Comparison of ENCODE assay signal across 32 mouse cellular contexts in the genomic region with DNA sequence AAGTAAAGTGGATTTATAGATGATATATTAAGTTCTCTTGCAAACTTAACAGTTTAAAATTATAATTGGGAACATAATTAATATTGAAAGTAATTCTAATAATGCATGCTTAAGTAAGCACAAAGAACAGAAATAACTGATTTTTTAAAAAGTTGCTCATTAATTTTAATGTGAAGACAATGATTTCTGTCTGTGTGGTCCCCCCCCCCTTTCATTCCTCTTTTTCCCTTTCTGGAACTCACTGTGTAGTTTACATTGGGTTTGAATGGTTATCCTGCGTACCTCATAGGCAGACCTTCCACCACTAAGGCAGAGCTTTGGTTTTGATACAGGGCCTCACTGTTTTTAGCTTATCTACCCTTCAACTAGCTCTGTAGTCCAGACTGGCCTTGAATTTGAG.
"Had no signal": no experiment of that assay in that cellular context is flagged by ENCODE, and none has a peak within 500 bp of the region (broad histone marks: within the 10 kb centered on the region; RNA-seq: fewer than 3 reads in every experiment).

No protein-coding gene starts in this region.

- H3K4me2 ChIP-seq: limb, embryonic 12.5 days; limb, embryonic 13.5 days; limb, embryonic 15.5 days; liver, embryonic 11.5 days; liver, embryonic 12.5 days; liver, embryonic 13.5 days; liver, embryonic 15.5 days; lung, embryonic 14.5 days; lung, embryonic 15.5 days; midbrain, embryonic 11.5 days; midbrain, embryonic 12.5 days; midbrain, embryonic 13.5 days; midbrain, embryonic 15.5 days had no signal

- H3K9ac ChIP-seq: limb, embryonic 12.5 days; limb, embryonic 13.5 days; limb, embryonic 15.5 days; liver, embryonic 12.5 days; liver, embryonic 13.5 days; liver, embryonic 14.5 days; liver, embryonic 15.5 days; liver, postnatal 0 days; lung, embryonic 14.5 days; lung, embryonic 15.5 days; midbrain, embryonic 12.5 days; midbrain, embryonic 13.5 days; midbrain, embryonic 15.5 days had no signal

- ATAC-seq: liver, embryonic 12.5 days; liver, postnatal 0 days; lung, postnatal 0 days; midbrain, embryonic 13.5 days; midbrain, embryonic 15.5 days; midbrain, embryonic 16.5 days had no signal

- H3K36me3 ChIP-seq: limb, embryonic 12.5 days; limb, embryonic 13.5 days; limb, embryonic 15.5 days; liver, embryonic 12.5 days; liver, embryonic 13.5 days; liver, embryonic 15.5 days; lung, embryonic 15.5 days; midbrain, embryonic 12.5 days; midbrain, embryonic 13.5 days; midbrain, embryonic 15.5 days had no signal

- H3K27me3 ChIP-seq: limb, embryonic 12.5 days; limb, embryonic 13.5 days; limb, embryonic 15.5 days; liver, embryonic 12.5 days; liver, embryonic 13.5 days; liver, embryonic 15.5 days; lung, embryonic 15.5 days; megakaryocyte, embryonic 14.5 days; midbrain, embryonic 12.5 days; midbrain, embryonic 13.5 days; midbrain, embryonic 15.5 days had no signal

- DNase-seq: left cerebral cortex, postnatal 4 days; liver; liver, embryonic 13.5 days; liver, postnatal 0 days; lung, adult 18-20 months; lung, adult 2 months; lung, embryonic 14.5 days; lung, postnatal 10 days; lung, postnatal 14 days; lung, postnatal 36 days; lung, postnatal 4 days; midbrain, embryonic 14.5 days had no signal

- H3K9me3 ChIP-seq: limb, embryonic 10.5 days; limb, embryonic 12.5 days; limb, embryonic 13.5 days; limb, embryonic 15.5 days; liver, embryonic 12.5 days; liver, embryonic 13.5 days; liver, embryonic 15.5 days; lung, embryonic 15.5 days; megakaryocyte, embryonic 14.5 days; midbrain, embryonic 10.5 days; midbrain, embryonic 12.5 days; midbrain, embryonic 13.5 days; midbrain, embryonic 15.5 days had no signal

- H3K4me1 ChIP-seq: limb, embryonic 12.5 days; limb, embryonic 15.5 days; liver, embryonic 13.5 days; liver, embryonic 15.5 days; lung, embryonic 15.5 days had no signal

- H3K4me3 ChIP-seq: left cerebral cortex, adult 2 months; limb, embryonic 10.5 days; limb, embryonic 12.5 days; limb, embryonic 13.5 days; limb, embryonic 15.5 days; liver, embryonic 12.5 days; liver, embryonic 13.5 days; liver, embryonic 15.5 days; lung, embryonic 15.5 days; megakaryocyte, embryonic 14.5 days; midbrain, embryonic 10.5 days; midbrain, embryonic 12.5 days; midbrain, embryonic 13.5 days; midbrain, embryonic 15.5 days; myocyte had no signal

- H3K27ac ChIP-seq: left cerebral cortex, adult 2 months; limb, embryonic 10.5 days; limb, embryonic 12.5 days; limb, embryonic 13.5 days; limb, embryonic 15.5 days; liver, embryonic 12.5 days; liver, embryonic 13.5 days; liver, embryonic 14.5 days; liver, embryonic 15.5 days; lung, embryonic 15.5 days; macrophage; midbrain, embryonic 10.5 days; midbrain, embryonic 12.5 days; midbrain, embryonic 13.5 days; midbrain, embryonic 15.5 days had no signal
